Mouse (Mus musculus) gastrocnemius, postnatal 14 days (tissue): ENCODE measurements around the gene Ccdc65. TPM values are rescaled to one million over a fixed set of nuclear protein-coding genes. Genes with fewer than 3 reads are reported as not detected.
A peak's percentile ranks its signal among the peaks of the same experiment; 100 is the strongest.

Experiments
- DNase-seq: peaks from one replicate; pipeline ENCODE4 v3.0.0; 2021; ENCODE audit warnings: mixed read lengths
- intact Hi-C: fragments of 180-260 bp; cut with DNase I; formaldehyde crosslinking; loops from one replicate; pipeline ENCODE4 v1.15.1; 2025; ENCODE audit warnings: low total_unique reads
- total RNA-seq, 2 experiments: library from RNA; stranded (reverse); gene quantifications; 2 replicates each; pipeline ENCODE4 v1.2.3; 2021

Ccdc65 gene
- total RNA-seq, 2 experiments from 2014 or later, result not detected

- no peak for DNase-seq
- intact Hi-C loops, result no loop called here
These were observed 18.3 kb upstream of the Ccdc65 start for GRCm38 (mm10) chr15:98689682-98690081.

DNA sequence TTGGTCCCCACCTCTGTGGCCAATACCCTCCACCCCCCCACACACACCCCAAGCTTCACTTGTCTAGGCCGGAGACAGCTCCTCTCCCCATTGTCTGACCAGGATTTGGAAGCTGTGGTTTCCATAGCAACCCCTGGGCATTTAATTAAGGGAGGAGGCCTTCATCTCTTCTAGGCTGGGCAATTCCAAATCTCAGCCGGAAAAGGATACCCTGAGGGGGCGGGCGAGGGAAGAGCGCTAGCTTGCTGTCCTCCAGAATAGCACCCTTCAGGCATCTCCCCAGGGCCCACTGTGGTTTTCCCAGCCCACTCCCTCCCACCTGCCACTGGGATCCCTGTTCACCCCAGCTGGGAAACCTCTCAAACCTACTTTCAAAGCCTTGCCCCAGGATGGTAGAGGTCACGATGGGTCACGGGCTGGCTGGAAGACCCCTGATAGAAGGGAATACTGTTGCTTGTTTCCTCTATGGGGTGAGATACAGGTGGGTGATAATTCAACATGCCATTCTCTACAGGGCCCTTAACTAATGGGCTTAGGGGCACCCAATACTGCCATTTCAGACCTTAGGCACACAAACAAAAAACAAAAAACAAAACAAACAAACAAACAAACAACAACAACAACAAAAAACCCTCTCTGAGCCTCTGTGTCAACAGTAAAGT lies 16.4 kb upstream of the Ccdc65 start:
- intact Hi-C loops, result no loop called here
- no peak for DNase-seq

- DNase-seq, result peak; percentile 32
- intact Hi-C loops, result no loop called here
These were observed 15.8 kb upstream of the Ccdc65 start for GRCm38 (mm10) chr15:98692171-98692715.

DNA sequence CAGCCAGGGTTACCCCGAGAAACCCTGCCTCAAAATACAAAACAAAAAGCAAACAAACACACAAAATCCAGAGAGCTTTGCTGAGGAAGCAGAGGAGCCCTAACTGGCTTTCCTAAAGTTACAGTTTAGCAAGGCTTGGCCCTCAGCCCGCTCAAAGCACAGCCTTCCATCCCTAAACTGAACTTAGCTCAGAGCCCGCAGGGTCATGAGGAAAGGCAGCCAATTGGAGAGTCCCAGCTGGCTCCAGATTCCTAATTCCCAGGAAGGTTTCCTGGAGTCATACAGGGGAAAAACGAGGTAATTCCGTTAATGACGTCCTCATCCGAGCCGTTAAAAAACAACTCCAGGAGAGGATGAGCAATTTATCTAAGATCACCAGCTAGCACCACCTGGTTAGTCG lies 12.3 kb upstream of the Ccdc65 start:
- intact Hi-C loops, result no loop called here
- DNase-seq, result peak; percentile 35

DNA sequence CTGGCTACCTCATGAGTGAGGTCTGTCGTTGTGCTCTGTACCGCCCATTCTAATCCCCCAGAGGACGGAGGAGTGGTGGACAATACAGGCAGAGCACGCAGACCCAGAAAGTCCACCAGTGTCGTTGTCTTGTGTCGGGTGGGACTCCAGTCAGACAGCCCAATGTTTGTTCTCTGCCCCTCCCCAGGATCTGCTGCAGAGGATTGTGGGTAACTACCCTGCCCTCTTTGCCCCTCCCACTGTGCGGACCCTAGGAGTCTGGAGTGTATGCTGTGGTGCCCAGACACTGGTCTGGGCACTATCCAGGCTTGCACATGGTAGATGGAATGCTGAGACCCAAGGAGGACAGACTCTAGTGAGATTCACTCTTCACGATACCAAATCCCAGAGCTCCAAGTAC lies 11.8 kb upstream of the Ccdc65 start:
- no peak for DNase-seq
- intact Hi-C loops, result no loop called here

GRCm38 (mm10) chr15:98699190-98700105 lies 8.6 kb upstream of the Ccdc65 start:
- peak; percentile 86 for DNase-seq
- intact Hi-C loops, result loop anchor here (2.0 kb wide), 1 partner anchor 67 kb away; no protein-coding TSS in a partner anchor

GRCm38 (mm10) chr15:98704312-98704711 lies 3.7 kb upstream of the Ccdc65 start:
- DNase-seq, result no peak
- intact Hi-C loops, result no loop called here

DNA sequence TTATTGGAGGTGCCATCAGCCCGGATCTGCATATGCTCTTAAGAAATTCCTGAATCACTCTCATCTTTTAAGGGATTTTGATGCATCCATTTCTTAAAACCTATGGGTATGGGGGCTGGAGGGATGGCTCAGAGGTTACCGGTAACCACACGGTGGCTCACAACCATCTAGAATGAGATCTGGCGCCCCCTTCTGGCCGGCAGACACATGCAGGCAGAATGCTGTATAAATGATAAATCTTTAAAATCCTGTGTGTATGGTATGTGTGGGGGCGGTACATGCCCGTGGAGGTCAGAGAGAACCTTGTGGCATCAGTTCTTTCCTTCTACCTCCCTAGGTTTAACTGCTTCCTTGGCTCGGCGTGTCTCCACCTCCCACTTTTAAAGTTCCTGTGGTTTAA lies 2.4 kb downstream of the Ccdc65 start:
- DNase-seq, result peak; percentile 61
- intact Hi-C loops, result no loop called here

DNA sequence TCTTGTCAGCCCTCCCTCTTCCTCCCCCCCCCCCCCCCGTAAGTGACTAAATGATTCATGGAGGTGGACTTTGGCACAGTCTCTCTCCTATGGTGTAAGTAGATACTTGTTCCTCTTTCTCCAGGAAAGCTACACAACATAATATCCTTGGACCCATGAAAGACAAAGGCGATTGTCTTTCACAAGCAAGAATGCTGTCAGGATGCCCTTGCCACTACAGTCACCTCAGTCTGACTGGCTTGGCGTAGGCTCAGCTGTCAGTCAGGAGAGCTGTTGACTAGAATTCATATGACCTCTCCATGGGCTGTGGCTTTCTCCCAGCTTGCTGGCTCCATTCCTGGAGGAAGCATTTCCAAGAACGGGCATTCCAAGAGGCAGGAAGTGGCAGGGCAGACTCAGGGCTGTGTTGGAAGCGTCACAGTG lies 6.2 kb downstream of the Ccdc65 start:
- intact Hi-C loops, result no loop called here
- DNase-seq, result no peak

DNA sequence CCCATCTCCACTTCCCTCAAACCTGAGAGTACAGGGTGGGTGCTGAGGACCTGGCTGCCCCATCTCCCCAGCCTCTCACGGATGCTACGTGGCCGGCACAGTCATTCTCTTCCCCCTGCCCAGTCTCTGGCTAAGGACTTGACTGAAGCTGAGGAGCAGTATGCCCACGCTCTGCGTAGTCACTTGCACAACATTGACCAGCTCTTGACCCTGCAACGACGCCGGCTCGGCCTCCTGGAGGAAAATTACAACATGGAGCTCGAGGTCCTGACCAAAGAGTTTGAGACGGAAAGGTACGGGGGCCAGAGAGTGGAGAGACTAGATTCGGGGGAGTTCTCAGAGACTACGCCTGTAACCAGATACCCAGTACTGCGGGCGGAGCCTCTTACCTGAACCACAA lies 9.3 kb downstream of the Ccdc65 start:
- intact Hi-C loops, result no loop called here

DNA sequence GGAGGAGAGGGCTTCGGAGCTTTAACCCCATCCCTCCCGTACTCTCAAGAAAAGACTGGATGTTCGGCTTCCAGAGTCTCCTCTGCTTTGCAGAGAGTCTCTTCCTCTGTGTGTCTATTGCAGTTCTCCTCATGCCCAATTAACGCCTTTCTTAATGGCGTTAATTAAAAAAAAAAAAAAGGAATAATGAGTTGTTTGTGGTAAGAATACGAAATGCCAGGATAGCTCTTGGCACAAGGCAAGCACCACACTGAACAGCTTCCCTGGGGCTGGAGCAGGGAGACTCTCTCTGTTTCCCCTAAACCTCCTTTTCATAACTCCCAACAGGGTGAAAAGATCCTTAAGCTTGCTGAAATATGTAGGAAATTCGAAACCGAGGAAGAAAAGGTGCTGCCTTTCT lies 14.2 kb downstream of the Ccdc65 start:
- intact Hi-C loops, result loop anchor here (5.0 kb wide), 1 partner anchor 305 kb away; the partner anchor contains the start of gene Tuba1c
- DNase-seq, result no peak

More for the DNA sequence above, 9.3 kb downstream of the Ccdc65 start:
- DNase-seq, result no peak

DNA sequence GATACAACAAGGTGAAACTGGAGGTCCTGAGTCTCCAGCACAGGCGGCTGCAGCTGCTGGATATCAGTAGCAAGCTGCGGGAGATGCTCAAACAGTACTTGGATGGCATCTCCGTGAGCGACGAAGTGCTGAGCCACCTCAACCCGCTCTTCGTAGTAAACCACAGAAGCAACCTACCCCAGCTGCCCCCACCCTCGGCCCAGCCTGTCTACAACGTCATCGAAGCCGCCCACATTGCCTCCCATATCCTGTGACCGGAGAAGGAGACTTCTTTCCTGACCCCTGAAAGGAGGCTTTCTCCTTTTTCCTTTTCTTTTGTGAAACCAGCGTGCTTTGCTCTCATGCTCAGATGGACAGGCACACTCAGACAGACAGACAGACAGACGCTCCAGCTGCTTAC lies 14.8 kb downstream of the Ccdc65 start:
- DNase-seq, result no peak
- intact Hi-C loops, result loop anchor here (5.0 kb wide), 1 partner anchor 304 kb away; the partner anchor contains the start of gene Tuba1c

DNA sequence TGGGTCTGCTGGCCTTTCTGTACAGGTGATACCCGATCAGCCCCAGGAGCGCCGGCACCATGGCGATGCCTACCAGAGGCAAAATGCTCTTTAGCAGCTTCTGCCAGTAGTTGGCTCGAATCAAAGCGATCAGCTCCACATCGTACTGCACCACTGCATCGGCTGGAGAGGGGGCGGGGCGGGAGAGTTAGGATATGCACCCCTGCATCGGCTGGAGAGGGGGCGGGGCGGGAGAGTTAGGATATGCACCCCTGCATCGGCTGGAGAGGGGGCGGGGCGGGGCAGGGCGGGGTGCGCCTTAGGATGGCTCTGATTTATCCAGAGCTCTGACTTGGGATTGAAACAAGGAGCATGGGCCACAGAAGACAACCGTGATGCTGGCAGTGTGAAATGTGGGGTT lies 16.4 kb downstream of the Ccdc65 start:
- intact Hi-C loops, result loop anchor here (5.0 kb wide), 1 partner anchor 303 kb away; the partner anchor contains the start of gene Tuba1c
- DNase-seq, result no peak

GRCm38 (mm10) chr15:98726079-98726478 lies 18.1 kb downstream of the Ccdc65 start:
- DNase-seq, result no peak
- intact Hi-C loops, result no loop called here

DNA sequence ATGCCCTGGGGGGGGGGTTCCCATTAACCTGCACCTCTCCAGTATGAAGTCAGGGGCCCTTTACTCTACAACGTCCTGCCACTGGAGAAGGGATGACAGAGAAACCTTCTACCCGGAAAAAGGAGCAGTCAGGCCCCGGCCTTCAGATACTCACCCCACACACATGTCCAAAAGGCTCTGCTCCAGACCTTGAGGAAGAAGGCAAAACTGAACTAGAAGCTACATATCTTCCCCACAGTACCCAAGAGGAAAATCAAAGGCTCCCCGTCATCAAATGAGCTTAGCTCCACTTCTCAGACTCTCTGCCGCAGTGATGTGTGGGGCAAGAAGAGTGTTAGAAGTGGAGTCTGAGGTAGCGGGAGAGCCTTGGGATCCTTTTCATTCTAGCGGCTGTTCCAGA lies 18.7 kb downstream of the Ccdc65 start:
- DNase-seq, result no peak
- intact Hi-C loops, result no loop called here

DNA sequence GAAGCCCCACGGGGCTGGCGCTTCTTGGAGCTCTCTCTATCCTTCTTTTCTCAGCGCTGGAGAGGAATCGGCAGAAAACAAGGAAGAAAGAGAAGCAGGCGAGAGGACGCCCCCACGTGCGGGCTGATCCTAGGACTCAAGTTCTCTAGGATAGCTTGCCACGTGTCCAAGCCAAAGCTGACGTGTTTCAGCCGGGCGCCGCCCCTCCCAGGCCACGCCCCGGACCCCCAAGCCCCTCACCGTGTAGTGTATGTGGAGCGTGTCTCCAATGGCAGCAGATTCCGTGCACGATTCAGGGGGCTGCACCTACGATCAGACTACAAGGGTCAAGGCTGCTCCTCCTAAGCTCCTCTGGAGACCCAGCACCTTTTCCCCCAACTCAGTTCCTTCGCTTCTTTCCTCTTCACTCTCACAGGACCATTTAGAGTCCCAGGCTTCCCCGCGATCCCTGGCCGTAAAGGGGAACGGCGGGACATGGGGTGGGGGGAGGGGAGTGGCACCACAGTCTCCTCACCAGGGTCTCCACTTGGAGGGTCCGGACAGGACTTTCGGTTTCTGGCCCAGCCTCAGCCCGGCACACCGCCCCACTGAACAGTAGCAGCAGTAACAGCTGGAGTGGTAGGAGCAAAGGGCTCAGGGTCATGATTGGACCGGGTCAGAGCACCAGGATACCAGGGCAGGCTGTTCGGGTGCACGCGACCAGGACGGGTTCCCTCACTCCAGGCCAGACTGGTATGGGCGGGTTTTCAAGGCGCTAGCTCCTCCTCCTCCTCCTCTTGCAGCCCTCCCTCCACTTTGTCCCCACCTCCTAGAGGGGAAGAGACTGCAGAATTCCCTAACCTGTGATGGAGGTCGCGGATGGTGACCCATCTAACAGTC lies 19.7 kb downstream of the Ccdc65 start, which contains the start of gene Fkbp11:
Gene Fkbp11 (minus strand): TSS at position 756 of the 879 bp plus-strand sequence.
- peak; percentile 72 for DNase-seq
- intact Hi-C loops, result no loop called here

GRCm38 (mm10) chr15:98728366-98728765 lies 20.4 kb downstream of the Ccdc65 start:
- DNase-seq, result no peak
- intact Hi-C loops, result no loop called here

DNA sequence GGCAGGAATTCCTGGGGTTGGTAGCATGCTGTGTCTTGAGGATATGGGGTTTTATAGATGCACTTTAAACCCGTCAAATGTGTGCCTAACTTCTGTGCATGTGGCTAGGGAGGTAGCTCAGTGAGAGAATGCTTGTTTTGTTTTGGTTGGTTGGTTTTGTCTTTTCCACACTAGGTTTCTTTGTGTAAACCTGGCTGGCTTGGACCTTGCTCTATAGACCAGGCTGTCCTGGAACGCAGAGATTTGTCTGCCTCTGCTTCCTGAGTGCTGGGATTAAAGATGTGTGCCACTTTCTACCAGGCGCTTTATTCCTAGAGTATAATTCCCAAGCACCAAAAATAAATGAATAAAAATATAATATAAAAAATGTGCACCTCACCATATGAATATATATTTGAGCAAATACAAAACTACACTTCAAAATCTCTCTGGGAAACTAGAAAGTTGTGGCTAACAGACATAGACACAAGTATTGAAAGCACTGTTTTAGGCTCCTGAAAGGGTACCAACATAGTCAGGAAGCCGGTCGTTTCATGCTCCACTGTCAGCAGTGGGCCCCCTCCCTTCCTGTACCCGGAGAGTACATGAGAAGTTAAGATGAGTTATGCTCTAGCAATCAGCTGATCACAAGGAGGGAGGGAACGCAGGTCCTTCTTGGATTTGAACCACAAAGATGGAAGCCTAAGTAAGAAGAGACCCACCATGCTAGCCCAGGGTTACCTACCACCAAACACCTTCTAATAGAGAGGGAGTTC lies 22.0 kb downstream of the Ccdc65 start:
- intact Hi-C loops, result no loop called here
- no peak for DNase-seq

DNA sequence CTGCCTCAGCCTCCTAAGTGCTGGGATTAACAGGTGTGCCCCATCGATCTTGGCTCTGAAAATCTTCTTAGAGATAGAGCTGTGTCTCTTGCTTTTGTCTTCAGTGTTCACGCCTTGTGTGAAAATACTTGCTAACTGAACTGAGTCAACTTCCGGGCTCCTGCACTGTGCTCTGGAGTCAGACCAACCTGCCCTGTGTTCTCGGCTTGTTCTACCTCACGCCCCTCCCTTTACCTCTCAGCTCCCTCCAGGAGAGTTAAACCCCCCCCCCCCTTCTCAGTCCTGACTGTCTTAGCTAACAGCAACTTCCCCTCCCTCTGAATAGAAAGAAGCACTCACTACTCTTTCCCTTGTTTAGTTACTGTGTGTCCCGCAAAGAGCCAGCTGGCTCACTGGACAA lies 22.8 kb downstream of the Ccdc65 start:
- no peak for DNase-seq
- intact Hi-C loops, result no loop called here
